Mouse (Mus musculus): Measurements from ENCODE around the gene Ttc30a1.

DNA sequence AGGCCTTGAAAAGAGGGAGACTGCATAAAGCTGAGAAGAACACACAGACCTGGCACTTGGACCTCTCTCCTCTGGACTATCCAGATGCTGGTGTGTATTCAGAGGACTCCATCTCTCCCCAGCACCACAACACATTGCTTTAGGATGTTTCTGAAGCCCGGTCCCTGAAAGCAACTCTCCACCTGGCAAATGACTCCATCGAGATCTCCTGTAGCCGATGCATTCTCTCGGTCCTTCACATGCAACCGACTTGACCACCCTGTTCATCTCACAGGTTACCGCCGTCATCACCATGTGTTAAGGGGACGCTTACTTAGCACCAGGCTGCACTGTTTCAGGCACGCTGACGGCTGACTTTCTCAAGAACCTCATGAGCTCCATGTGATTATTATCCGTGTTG lies 13.1 kb upstream of the Ttc30a1 start:
- TF ChIP-seq CTCF (IDR thresholded peaks at IDR 0.05; ENCODE audit: insufficient read depth, low read depth, low read length) (no peak), POLR2A (IDR thresholded peaks at IDR 0.05; ENCODE audit: insufficient read depth, low read depth, low read length) (no peak)

Data from olfactory bulb, adult 2 months (tissue).